Mouse (Mus musculus): ENCODE measurements around the gene Ube2o. TPM values are rescaled to one million over a fixed set of nuclear protein-coding genes. Genes with fewer than 3 reads are reported as not detected.

Gene Ube2o
- polyA plus RNA-seq, 1 experiment = 133 TPM

DNA sequence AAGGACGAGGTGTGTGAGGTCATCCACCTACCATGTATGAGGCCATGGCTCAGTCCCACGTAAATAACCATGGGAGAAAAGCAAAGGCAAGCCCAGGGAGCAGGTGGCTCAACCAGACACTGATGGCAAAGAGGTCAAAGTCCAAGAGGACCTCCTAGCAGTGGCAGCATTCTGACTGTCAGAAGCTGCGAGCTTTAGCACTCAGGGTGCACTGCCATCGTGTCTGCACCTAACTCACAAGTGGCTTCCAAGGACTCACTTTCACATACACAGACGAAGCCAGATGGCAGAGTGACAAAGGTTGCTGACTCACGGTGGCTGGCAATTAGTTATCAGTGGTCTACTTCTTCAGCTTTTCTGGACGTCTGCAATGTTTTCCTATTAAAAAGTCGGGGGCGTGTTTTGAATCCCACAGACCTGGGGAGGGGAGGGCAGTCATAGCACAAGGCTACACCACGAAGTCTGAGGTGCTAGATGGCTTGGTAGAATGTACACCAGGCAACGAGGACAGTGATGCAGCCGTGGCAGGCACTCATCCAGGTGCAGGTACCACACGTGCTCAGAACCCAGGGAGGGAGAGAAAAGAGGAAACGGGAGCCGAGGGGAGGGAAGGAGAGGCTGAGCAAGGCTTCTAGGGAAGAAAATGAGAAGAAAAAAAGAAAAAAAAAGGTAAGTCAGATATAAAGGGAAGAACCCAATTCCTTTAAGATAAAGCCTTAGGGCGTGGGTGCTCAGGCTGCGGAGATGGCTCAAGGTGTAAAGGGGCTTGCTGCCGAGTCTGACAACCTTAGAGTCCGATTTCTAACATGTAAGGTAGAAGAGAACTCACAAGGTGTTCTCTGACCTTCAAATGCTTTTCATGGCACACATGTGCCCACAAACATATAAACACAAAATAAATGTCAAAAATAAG, 9.2 kb downstream of the Ube2o start:
- TF ChIP-seq CTCF (IDR thresholded peaks at IDR 0.05; ENCODE audit: control insufficient read depth, insufficient read depth, low read length) (no peak), POLR2A (IDR thresholded peaks at IDR 0.05; ENCODE audit: borderline replicate concordance, control insufficient read depth, low read depth, low read length) (0 out of 2 replicates have a peak, but pooled peaks have one; percentile 32)
- WGBS = 27% methylated on average over 19 of the region's 19 CpGs
- H3K4me1 ChIP-seq (ENCODE audit: control insufficient read depth, insufficient read depth, low read length) = peaks cover 4% of the 10 kb centered on the region; the same call in 1 of the 2 replicates
- H3K27ac ChIP-seq (ENCODE audit: control insufficient read depth, insufficient read depth, low read depth, low read length, poor library complexity) = peak overlapping the region; percentile 84
- peak overlapping the region; percentile 54 for H3K4me3 ChIP-seq (replicated peaks; ENCODE audit: control insufficient read depth, low read depth, low read length)

DNA sequence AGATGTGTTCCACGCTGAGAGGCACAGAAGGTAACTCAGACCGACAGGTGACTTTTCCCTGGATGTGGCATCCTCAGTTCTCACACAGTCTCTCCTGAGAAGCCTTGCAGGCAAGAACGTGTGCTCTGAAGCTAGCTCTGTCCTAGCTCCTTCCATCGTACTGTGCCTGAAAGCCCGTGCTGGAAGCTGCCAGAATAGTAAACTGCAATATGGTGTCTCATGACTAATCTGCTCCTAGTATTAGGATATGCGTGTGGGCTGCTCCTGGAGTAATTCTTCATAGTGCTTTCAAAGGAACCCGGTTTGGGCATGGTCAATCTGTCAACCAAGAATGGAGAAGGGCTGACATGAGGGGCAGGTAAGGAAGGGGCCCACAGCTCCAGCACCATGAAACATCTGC, 10.4 kb downstream of the Ube2o start:
- Histone ChIP-seq H3K4me1 (ENCODE audit: control insufficient read depth, insufficient read depth, low read length) (peaks cover 4% of the 10 kb centered on the region; the same call in 1 of the 2 replicates), H3K27ac (ENCODE audit: control insufficient read depth, insufficient read depth, low read depth, low read length, poor library complexity) (no peak overlapping the region), H3K4me3 (replicated peaks; ENCODE audit: control insufficient read depth, low read depth, low read length) (no peak overlapping the region)
- 90% methylated on average over 7 of the region's 7 CpGs for WGBS
- no peak for TF ChIP-seq CTCF (IDR thresholded peaks at IDR 0.05; ENCODE audit: control insufficient read depth, insufficient read depth, low read length)
- no peak for TF ChIP-seq POLR2A (IDR thresholded peaks at IDR 0.05; ENCODE audit: borderline replicate concordance, control insufficient read depth, low read depth, low read length)

GRCm38 (mm10) chr11:116567531-116567930, 13.7 kb downstream of the Ube2o start:
- Histone ChIP-seq H3K4me1 (ENCODE audit: control insufficient read depth, insufficient read depth, low read length) (peaks cover 4% of the 10 kb centered on the region; the same call in 1 of the 2 replicates), H3K27ac (ENCODE audit: control insufficient read depth, insufficient read depth, low read depth, low read length, poor library complexity) (no peak overlapping the region), H3K4me3 (replicated peaks; ENCODE audit: control insufficient read depth, low read depth, low read length) (no peak overlapping the region)
- 93% methylated on average over 8 of the region's 8 CpGs for WGBS
- no peak for TF ChIP-seq POLR2A (IDR thresholded peaks at IDR 0.05; ENCODE audit: borderline replicate concordance, control insufficient read depth, low read depth, low read length)
- TF ChIP-seq CTCF (IDR thresholded peaks at IDR 0.05; ENCODE audit: control insufficient read depth, insufficient read depth, low read length) = no peak

- no peak for TF ChIP-seq CTCF (IDR thresholded peaks at IDR 0.05; ENCODE audit: control insufficient read depth, insufficient read depth, low read length)
- TF ChIP-seq POLR2A (IDR thresholded peaks at IDR 0.05; ENCODE audit: borderline replicate concordance, control insufficient read depth, low read depth, low read length) = no peak
These were observed 15.8 kb downstream of the Ube2o start for GRCm38 (mm10) chr11:116565283-116566041.

DNA sequence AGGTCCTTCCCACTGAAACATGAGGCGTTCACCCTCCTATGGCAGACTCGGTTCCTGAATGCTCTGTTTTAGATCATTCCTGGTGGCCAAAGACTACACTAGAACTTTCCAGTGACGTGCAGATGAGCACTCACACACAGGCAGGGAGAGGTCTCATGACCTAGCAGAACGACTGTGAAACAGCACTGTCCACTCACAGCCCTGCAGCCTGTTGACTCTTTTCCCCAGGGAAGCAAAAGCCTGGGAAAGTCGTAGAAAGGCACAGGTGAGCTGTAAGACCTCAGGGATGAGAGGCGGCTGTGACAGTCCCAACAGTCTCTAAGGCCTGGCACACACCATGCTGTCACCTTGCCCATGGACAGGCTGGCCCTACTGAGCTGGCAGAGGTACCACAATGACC, 24.9 kb downstream of the Ube2o start:
- no peaks in the 10 kb centered on the region for H3K4me1 ChIP-seq (ENCODE audit: control insufficient read depth, insufficient read depth, low read length)
- H3K4me3 ChIP-seq (replicated peaks; ENCODE audit: control insufficient read depth, low read depth, low read length) = no peak overlapping the region
- TF ChIP-seq POLR2A (IDR thresholded peaks at IDR 0.05; ENCODE audit: borderline replicate concordance, control insufficient read depth, low read depth, low read length) = no peak
- 87% methylated on average over 6 of the region's 6 CpGs for WGBS
- H3K27ac ChIP-seq (ENCODE audit: control insufficient read depth, insufficient read depth, low read depth, low read length, poor library complexity) = no peak overlapping the region

More at GRCm38 (mm10) chr11:116565283-116566041, 15.8 kb downstream of the Ube2o start:
- WGBS = 73% methylated on average over 7 of the region's 7 CpGs
- Histone ChIP-seq H3K4me1 (ENCODE audit: control insufficient read depth, insufficient read depth, low read length) (no peaks in the 10 kb centered on the region), H3K27ac (ENCODE audit: control insufficient read depth, insufficient read depth, low read depth, low read length, poor library complexity) (no peak overlapping the region), H3K4me3 (replicated peaks; ENCODE audit: control insufficient read depth, low read depth, low read length) (no peak overlapping the region)

DNA sequence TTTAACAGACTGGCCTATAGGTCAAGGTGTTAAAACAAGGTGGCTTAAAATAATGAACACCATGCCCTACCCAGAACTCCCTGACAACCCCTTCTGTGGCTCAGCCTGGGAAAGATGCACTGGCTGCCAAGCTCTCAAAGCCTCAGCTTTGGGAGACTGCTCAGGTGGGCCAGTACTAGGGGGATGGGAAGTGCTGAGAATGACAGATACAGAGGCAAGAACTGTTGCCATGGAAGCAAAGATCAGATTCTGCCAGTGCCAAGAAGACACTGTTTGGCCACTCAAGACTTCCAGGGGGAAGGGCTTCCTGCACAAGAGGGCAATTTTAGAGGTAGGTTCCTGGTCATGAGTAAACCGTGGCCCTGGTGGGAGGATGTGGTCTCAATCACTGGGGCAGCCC, 25.7 kb downstream of the Ube2o start:
- Histone ChIP-seq H3K4me3 (replicated peaks; ENCODE audit: control insufficient read depth, low read depth, low read length) (no peak overlapping the region), H3K27ac (ENCODE audit: control insufficient read depth, insufficient read depth, low read depth, low read length, poor library complexity) (no peak overlapping the region), H3K4me1 (ENCODE audit: control insufficient read depth, insufficient read depth, low read length) (no peaks in the 10 kb centered on the region)
- TF ChIP-seq CTCF (IDR thresholded peaks at IDR 0.05; ENCODE audit: control insufficient read depth, insufficient read depth, low read length) (no peak), POLR2A (IDR thresholded peaks at IDR 0.05; ENCODE audit: borderline replicate concordance, control insufficient read depth, low read depth, low read length) (no peak)
- WGBS = 32% methylated on average over 1 of the region's 1 CpGs

GRCm38 (mm10) chr11:116554171-116554878, 26.9 kb downstream of the Ube2o start:
- Histone ChIP-seq H3K4me1 (ENCODE audit: control insufficient read depth, insufficient read depth, low read length) (peaks cover 3% of the 10 kb centered on the region; the same call in 1 of the 2 replicates), H3K27ac (ENCODE audit: control insufficient read depth, insufficient read depth, low read depth, low read length, poor library complexity) (no peak overlapping the region), H3K4me3 (replicated peaks; ENCODE audit: control insufficient read depth, low read depth, low read length) (no peak overlapping the region)
- 13% methylated on average over 12 of the region's 12 CpGs for WGBS
- TF ChIP-seq CTCF (IDR thresholded peaks at IDR 0.05; ENCODE audit: control insufficient read depth, insufficient read depth, low read length) = peak; percentile 70
- no peak for TF ChIP-seq POLR2A (IDR thresholded peaks at IDR 0.05; ENCODE audit: borderline replicate concordance, control insufficient read depth, low read depth, low read length)

Measured in bone marrow, adult 2 months (tissue).